Mouse (Mus musculus): ENCODE measurements at regions not wholly inside any gene's neighbourhood (a gene's known extent, or its start where the extent isn't known, plus 50 kb on each side); places are given as distances from the start of the nearest gene placed in this dataset.

GRCm38 (mm10) chr2:178950304-178950703 lies 491.9 kb upstream of the Cdh4 start:
- no peak for DNase-seq

- DNase-seq, result peak; percentile 6 to 9
These were observed 487.7 kb upstream of the Cdh4 start for GRCm38 (mm10) chr2:178954420-178955067.

GRCm38 (mm10) chr2:178958829-178959228 lies 483.4 kb upstream of the Cdh4 start:
- DNase-seq, result no peak

- no peak for DNase-seq
These were observed 482.6 kb upstream of the Cdh4 start for GRCm38 (mm10) chr2:178959603-178960002.

GRCm38 (mm10) chr2:178967584-178968365 lies 474.5 kb upstream of the Cdh4 start:
- DNase-seq, result no peak

- no peak for DNase-seq
These were observed 472.5 kb upstream of the Cdh4 start for GRCm38 (mm10) chr2:178969732-178970131.

- DNase-seq, result no peak
These were observed 466.9 kb upstream of the Cdh4 start for GRCm38 (mm10) chr2:178975366-178975765.

- DNase-seq, result no peak
These were observed 466.2 kb upstream of the Cdh4 start for GRCm38 (mm10) chr2:178976046-178976445.

GRCm38 (mm10) chr2:178976495-178976894 lies 465.7 kb upstream of the Cdh4 start:
- no peak for DNase-seq

- no peak for DNase-seq
These were observed 462.8 kb upstream of the Cdh4 start for GRCm38 (mm10) chr2:178979451-178979850.

- no peak for DNase-seq
These were observed 460.3 kb upstream of the Cdh4 start for GRCm38 (mm10) chr2:178981736-178982502.

GRCm38 (mm10) chr2:178983801-178984200 lies 458.4 kb upstream of the Cdh4 start:
- DNase-seq, result no peak

- no peak for DNase-seq
These were observed 454.3 kb upstream of the Cdh4 start for GRCm38 (mm10) chr2:178987935-178988334.

GRCm38 (mm10) chr2:178989291-178989690 lies 452.9 kb upstream of the Cdh4 start:
- DNase-seq, result no peak

- peak in 1 of 2 experiments; percentile 23 for DNase-seq
These were observed 452.4 kb upstream of the Cdh4 start for GRCm38 (mm10) chr2:178989784-178990183.

- DNase-seq, result no peak
These were observed 451.3 kb upstream of the Cdh4 start for GRCm38 (mm10) chr2:178990959-178991358.

GRCm38 (mm10) chr2:178992334-178993116 lies 449.7 kb upstream of the Cdh4 start:
- no peak for DNase-seq

GRCm38 (mm10) chr2:178997921-178998320 lies 444.3 kb upstream of the Cdh4 start:
- no peak for DNase-seq

GRCm38 (mm10) chr2:179000448-179001081 lies 441.7 kb upstream of the Cdh4 start:
- no peak for DNase-seq

GRCm38 (mm10) chr2:179007766-179008165 lies 434.5 kb upstream of the Cdh4 start:
- DNase-seq, result no peak

GRCm38 (mm10) chr2:179013891-179014593 lies 428.2 kb upstream of the Cdh4 start:
- DNase-seq, result no peak
